Mouse (Mus musculus) MEL (cell line): ENCODE results near the gene Tars.

Source experiments
- CTCF ChIP-seq, 3 experiments: IDR thresholded peaks in 2 of 3; conservative IDR thresholded peaks in 1 of 3; 2 replicates each; pipeline ENCODE4 v1.5.1; 2011 to 2012; ENCODE audit warnings: low read length in 3 of 3, low read depth in 2 of 3, mild to moderate bottlenecking in 2 of 3, improper control_type of control experiment in 1 of 3, inconsistent platforms in 1 of 3, mixed read lengths in 1 of 3, moderate library complexity in 1 of 3; ENCODE audit not compliant: control insufficient read depth in 1 of 3, insufficient read depth in 1 of 3, poor library complexity in 1 of 3, severe bottlenecking in 1 of 3
- HCFC1 ChIP-seq: IDR thresholded peaks from 2 replicates; pipeline ENCODE4 v1.6.1; 2012; ENCODE audit warnings: low read depth, mild to moderate bottlenecking, inconsistent platforms, low read length, improper control_type of control experiment, moderate library complexity
- ZKSCAN1 ChIP-seq: IDR thresholded peaks from 2 replicates; pipeline ENCODE4 v1.6.1; 2012; ENCODE audit warnings: low read depth, mild to moderate bottlenecking, inconsistent platforms, low read length, improper control_type of control experiment, moderate library complexity

- TF ChIP-seq CTCF (IDR thresholded peaks at IDR 0.05 in 2 of 3, conservative IDR thresholded peaks at IDR 0.05 in 1 of 3; ENCODE audit: control insufficient read depth in 1 of 3, insufficient read depth in 1 of 3, low read depth in 2 of 3, low read length in 3 of 3, poor library complexity in 1 of 3, severe bottlenecking in 1 of 3), result no peak
- TF ChIP-seq ZKSCAN1, result no peak
- no peak for TF ChIP-seq HCFC1
Observed at GRCm38 (mm10) chr15:11426899-11427298, 27.4 kb upstream of the Tars start.
